Mouse (Mus musculus): Measurements from ENCODE around the gene Mrps35. TPM values are rescaled to one million over a fixed set of nuclear protein-coding genes. Genes with fewer than 3 reads are reported as not detected.

Mrps35 gene
- polyA plus RNA-seq, 1 experiment: 29.8 TPM

DNA sequence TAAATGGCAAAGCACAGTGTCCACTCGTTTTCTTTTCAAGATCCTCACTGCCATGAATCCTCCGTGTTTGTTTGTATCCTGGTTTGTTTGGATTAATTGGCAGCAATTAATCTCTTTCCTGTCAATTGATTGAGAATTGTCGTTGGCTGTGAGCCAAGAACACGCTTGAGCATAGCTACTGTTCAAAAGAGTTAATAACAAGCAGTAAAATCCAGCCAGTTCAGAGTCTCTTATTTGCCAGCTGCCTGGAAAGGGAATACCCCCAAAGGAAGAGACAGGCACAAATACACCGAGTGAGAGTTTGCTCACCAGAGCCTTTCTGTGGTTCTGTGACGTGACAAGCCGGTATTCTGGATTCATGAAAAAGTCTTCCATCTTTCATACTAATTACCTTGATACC is 19.5 kb downstream of the Mrps35 start:
- no peak for TF ChIP-seq CTCF (IDR thresholded peaks at IDR 0.05; ENCODE audit: borderline replicate concordance, extremely low read depth, insufficient read depth, insufficient read length)
- TF ChIP-seq POLR2A (IDR thresholded peaks at IDR 0.05; ENCODE audit: borderline replicate concordance, extremely low read depth, insufficient read depth, insufficient read length, poor library complexity, severe bottlenecking): no peak
- peak; percentile 79 for DNase-seq (ENCODE audit: low read depth)

DNA sequence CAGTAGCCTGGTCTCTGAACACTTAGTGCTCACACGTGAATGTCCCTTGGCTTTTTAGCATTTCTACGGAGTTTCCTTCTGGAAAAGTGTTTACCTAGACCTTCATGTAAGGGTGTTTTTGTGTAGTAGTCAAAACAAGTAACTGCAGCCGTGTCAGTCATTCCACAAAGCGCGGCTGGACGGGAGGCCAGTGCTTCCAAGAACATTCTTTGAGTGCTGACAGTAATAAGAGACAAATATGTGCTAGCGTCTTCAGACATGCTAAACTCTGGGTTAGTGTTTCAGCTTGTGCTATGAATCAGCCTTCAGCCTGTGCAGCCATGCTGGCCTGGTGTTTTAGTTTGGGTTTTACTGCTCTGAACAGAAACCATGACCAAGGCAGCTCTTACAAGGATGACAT is 20.1 kb downstream of the Mrps35 start:
- no peak for DNase-seq (ENCODE audit: low read depth)
- TF ChIP-seq POLR2A (IDR thresholded peaks at IDR 0.05; ENCODE audit: borderline replicate concordance, extremely low read depth, insufficient read depth, insufficient read length, poor library complexity, severe bottlenecking): no peak
- no peak for TF ChIP-seq CTCF (IDR thresholded peaks at IDR 0.05; ENCODE audit: borderline replicate concordance, extremely low read depth, insufficient read depth, insufficient read length)

DNA sequence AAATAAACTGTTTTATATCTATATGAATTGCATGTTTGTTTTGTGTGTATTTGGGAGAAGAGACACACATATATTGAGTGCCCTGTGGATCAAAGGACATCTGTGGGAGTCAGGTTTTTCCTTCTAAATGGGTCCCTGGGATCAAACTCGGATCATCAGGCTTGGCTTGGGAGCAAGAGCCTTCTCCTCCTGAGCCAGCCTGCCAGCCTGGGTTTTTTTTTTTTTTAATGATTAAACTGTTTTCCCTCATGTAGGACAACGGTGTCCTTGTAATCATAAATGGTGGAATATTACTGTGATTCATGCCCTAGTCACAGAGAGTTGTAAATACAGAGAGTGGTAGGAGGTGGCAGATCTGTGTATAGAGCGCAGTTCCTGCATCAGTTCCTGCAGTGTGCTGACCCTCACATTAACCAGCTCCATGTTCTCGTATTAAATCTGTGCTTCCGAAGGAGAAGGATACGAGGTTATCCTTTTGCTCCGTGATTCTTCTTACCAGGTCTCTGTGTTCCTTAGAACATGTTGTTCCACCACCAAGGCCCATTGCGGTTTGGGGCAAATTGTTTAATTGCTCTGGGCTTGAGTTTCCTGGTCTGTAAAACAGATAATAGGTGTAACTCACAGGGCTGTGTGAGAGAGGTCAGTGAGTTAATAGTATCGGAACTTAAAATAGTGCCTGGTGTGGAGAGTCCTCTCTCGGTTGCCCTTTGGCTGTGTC is 21.8 kb downstream of the Mrps35 start:
- DNase-seq (ENCODE audit: low read depth): no peak
- no peak for TF ChIP-seq CTCF (IDR thresholded peaks at IDR 0.05; ENCODE audit: borderline replicate concordance, extremely low read depth, insufficient read depth, insufficient read length)
- no peak for TF ChIP-seq POLR2A (IDR thresholded peaks at IDR 0.05; ENCODE audit: borderline replicate concordance, extremely low read depth, insufficient read depth, insufficient read length, poor library complexity, severe bottlenecking)

DNA sequence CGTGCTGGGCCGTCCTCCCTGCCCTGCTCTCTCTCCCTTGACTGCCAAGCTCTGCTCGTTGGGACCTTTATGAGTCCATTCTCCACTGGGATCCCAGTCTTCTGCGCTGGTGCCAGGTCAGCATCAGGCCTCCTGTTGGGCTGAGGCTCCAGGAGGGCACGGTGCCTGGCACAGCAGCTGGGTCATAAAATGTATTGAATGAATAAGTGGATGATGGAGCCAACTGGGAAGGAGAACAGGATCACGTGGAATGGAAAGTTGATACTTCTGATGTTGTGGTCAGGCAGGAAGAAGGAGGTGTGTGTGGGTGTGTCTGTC is 22.3 kb downstream of the Mrps35 start:
- TF ChIP-seq POLR2A (IDR thresholded peaks at IDR 0.05; ENCODE audit: borderline replicate concordance, extremely low read depth, insufficient read depth, insufficient read length, poor library complexity, severe bottlenecking) (no peak), CTCF (IDR thresholded peaks at IDR 0.05; ENCODE audit: borderline replicate concordance, extremely low read depth, insufficient read depth, insufficient read length) (no peak)
- DNase-seq (ENCODE audit: low read depth): no peak

DNA sequence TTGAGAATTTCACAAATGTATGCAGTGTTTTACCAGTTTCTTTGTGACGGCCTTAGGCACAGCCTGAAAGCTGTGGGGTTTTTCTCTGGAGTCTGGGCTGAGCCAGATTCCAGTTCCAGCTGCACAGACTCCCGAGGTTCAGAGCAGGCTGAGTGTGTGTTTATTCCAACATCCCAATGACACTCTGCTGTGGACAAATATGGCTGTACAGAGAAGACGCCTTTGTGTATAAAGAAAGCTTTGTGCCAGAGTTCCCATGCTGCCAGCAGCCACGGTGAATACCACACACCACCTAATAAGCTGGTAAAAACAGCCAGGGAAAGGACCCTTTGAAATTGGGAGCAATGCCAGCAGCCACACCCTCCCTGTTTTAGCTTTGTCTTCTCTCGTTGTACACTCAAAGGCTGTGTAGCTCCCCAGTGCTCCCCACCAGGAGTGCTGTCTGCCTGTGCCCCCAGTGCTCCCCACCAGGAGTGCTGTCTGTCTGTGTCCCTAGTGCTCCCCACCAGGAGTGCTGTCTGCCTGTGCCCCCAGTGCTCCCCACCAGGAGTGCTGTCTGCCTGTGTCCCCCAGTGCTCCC is 33.3 kb downstream of the Mrps35 start:
- DNase-seq (ENCODE audit: low read depth): peak; percentile 76
- no peak for TF ChIP-seq CTCF (IDR thresholded peaks at IDR 0.05; ENCODE audit: borderline replicate concordance, extremely low read depth, insufficient read depth, insufficient read length)
- TF ChIP-seq POLR2A (IDR thresholded peaks at IDR 0.05; ENCODE audit: borderline replicate concordance, extremely low read depth, insufficient read depth, insufficient read length, poor library complexity, severe bottlenecking): no peak

DNA sequence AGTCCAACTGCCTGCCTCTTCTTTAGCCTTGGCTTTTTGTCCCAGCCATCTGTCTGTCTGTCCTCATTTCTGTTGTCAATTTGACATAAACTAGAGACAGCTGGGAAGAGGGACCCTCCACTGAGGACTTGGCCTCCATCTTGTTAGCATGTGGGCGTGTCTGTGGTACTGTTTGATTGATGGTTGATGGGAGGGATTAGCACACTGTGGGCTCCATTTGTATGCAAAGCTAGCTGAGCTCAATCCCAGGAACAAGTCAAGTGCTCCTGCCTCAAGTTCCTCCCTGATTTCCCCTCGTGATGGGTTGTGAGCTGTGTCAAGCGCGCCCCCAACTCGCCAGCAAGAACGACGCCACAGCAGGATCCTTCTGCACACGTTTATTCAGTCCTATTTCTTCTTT is 34.3 kb downstream of the Mrps35 start:
- TF ChIP-seq POLR2A (IDR thresholded peaks at IDR 0.05; ENCODE audit: borderline replicate concordance, extremely low read depth, insufficient read depth, insufficient read length, poor library complexity, severe bottlenecking) (no peak), CTCF (IDR thresholded peaks at IDR 0.05; ENCODE audit: borderline replicate concordance, extremely low read depth, insufficient read depth, insufficient read length) (no peak)

DNA sequence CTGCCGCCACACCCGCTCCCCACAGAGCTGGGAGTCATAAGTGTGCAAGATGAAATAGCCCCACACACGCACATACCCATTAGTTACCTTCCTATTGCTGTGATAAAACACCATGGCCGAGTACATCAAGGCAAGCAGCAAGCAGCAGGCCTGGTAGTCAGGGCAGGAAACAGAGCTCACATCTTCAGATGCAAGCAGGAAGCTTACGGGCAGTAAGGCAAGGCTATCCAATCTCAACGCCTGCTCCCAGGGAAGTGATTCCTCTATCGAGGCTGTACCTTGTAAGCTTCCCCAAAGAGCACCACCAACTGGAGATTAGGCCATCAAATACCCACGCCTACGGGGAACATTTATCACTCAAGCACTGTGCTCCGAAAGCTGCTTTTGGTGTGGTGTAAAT is 37.4 kb downstream of the Mrps35 start:
- no peak for DNase-seq (ENCODE audit: low read depth)

More for the DNA sequence above, 34.3 kb downstream of the Mrps35 start:
- peak; percentile 63 for DNase-seq (ENCODE audit: low read depth)

DNA sequence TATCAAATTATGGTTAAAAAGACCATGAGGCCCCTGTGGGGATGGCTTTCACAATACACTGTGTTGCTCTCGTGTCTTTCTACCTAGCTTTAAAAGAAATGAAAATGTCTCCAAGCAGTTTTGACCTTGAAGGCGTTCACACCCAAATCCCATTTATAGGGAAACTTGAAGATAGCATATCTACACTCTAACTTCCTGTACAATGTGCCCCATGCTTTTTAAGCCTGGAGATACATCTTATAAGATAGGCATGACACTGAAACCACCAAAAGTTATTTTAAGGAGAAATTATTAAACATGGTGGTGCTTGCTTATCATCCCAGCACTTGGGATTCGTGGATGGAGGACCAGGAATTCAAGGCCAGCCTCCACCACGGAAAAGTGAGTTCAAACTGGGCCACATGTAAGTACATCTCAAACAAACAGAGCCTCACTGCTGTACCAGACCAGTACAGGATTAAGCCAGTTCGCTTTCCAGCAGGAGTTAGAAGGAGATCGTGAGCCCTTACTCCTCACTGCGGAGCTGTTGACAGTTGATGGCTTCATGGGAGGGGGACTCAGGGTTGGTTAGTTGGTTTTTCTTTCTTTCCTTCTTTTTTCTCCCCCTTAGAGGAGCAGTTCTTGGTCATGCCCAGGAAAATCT is 43.0 kb downstream of the Mrps35 start:
- TF ChIP-seq POLR2A (IDR thresholded peaks at IDR 0.05; ENCODE audit: borderline replicate concordance, extremely low read depth, insufficient read depth, insufficient read length, poor library complexity, severe bottlenecking): no peak
- no peak for TF ChIP-seq CTCF (IDR thresholded peaks at IDR 0.05; ENCODE audit: borderline replicate concordance, extremely low read depth, insufficient read depth, insufficient read length)
- DNase-seq (ENCODE audit: low read depth): no peak

More for the DNA sequence above, 37.4 kb downstream of the Mrps35 start:
- TF ChIP-seq POLR2A (IDR thresholded peaks at IDR 0.05; ENCODE audit: borderline replicate concordance, extremely low read depth, insufficient read depth, insufficient read length, poor library complexity, severe bottlenecking) (no peak), CTCF (IDR thresholded peaks at IDR 0.05; ENCODE audit: borderline replicate concordance, extremely low read depth, insufficient read depth, insufficient read length) (no peak)

DNA sequence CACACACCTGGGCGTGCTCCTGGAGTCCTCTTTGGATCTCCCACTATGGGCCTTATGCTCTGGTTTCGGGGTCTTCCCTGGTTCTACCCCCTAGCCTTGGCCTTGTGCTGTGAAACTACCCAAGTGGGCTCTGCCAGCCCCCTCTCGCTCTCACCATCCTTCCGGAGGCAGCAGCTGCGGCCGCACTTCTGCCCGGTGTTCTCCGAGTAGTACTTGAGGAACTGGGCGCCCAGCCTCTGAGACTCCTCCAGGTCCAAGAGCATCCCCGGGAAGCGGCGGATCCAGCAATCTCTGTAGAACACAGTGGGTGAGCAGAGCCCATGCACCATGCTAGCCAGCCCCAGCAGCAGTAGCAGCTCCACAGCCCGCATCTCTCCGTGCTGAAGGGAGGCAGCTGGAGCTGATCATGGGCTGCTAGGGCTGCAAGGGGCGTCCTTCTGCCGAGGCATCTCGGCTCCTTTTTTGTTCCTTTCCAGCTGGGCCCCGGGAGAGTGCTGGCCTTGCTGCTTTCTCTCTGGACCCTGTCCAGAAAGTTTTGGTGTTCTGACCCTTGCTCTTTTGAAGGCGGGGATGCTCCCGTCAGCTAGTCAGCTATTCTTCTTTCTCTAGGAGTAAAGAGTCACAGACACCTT is 44.1 kb downstream of the Mrps35 start, which contains the start of gene Mansc4:
Mansc4 (minus strand) TSS at position 439 of the 632 bp plus-strand sequence.
- peak; percentile 61 for DNase-seq (ENCODE audit: low read depth)
- TF ChIP-seq CTCF (IDR thresholded peaks at IDR 0.05; ENCODE audit: borderline replicate concordance, extremely low read depth, insufficient read depth, insufficient read length): no peak

DNA sequence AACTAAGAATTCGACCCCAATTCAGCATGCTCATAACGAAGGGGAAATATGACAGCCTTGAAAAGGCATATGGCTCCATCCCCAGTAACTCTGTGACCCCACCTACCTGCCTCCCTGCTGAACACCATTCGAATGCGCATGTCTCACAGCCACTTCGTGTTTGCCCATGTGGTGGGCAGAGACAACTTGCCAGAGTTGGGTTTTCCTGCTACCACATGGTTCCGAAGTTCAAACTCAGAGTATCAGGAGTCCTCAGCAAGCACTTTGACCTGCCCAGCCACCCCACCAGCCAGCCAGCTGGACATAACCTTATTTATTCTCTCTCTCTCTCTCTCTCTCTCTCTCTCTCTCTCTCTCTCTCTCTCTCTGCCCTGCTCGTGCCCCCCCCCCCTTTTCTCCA is 45.2 kb downstream of the Mrps35 start:
- TF ChIP-seq POLR2A (IDR thresholded peaks at IDR 0.05; ENCODE audit: borderline replicate concordance, extremely low read depth, insufficient read depth, insufficient read length, poor library complexity, severe bottlenecking) (no peak), CTCF (IDR thresholded peaks at IDR 0.05; ENCODE audit: borderline replicate concordance, extremely low read depth, insufficient read depth, insufficient read length) (no peak)
- no peak for DNase-seq (ENCODE audit: low read depth)

DNA sequence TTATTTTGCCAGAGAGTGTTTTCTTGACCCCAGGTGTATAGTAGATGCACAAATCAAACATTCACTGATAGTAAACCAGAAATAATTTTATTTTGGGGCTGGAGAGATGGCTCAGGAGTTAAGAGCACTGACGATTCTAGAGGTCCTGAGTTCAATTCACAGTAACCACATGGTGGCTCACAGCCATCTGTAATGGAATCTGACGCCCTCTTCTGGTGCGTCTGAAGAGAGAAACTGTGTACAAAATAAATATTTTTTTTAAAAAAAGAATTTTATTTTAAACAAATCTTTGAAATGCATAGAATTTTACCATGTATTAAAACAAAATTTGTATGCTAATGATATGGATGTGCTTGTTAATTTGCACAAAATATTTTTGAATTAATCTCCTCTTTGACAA is 46.0 kb downstream of the Mrps35 start:
- TF ChIP-seq POLR2A (IDR thresholded peaks at IDR 0.05; ENCODE audit: borderline replicate concordance, extremely low read depth, insufficient read depth, insufficient read length, poor library complexity, severe bottlenecking): no peak
- no peak for DNase-seq (ENCODE audit: low read depth)
